Mouse (Mus musculus): ENCODE results near the gene Tdp1. TPM values are rescaled to one million over a fixed set of nuclear protein-coding genes. Genes with fewer than 3 reads are reported as not detected.
A peak's percentile ranks its signal among the peaks of the same experiment; 100 is the strongest.

The Tdp1 gene
- polyA plus RNA-seq, 1 experiment from 2014 or later, result 14.2 TPM

DNA sequence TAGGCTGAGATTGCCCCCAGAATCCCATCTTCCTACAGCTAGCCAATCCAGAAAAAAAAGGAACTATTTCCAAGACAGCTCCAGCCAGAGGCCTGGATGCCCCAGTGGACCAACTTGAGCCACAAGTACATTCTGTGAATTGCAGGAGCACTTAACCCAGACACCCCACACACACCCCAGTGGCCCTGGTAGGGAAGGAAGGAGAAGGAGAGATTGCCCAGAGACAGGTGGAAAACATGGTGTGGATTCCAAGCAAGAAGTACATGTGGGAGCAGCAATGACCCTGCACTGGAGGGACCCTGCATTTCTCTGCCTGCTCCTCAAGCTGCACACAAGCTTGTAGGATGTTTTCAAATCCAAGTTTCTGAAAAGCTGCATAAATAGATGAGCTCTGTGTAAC is 75.0 kb downstream of the Tdp1 start:
- H3K9ac ChIP-seq (replicated peaks; ENCODE audit: low read depth), result no peak overlapping the region
- H3K4me3 ChIP-seq (ENCODE audit: low read depth, low read length), result no peak overlapping the region
- peaks cover 7% of the 10 kb centered on the region for H3K27me3 ChIP-seq (replicated peaks; ENCODE audit: insufficient read depth, low read length)
- no peaks in the 10 kb centered on the region for H3K36me3 ChIP-seq (ENCODE audit: insufficient read depth, low read length)
- TF ChIP-seq CTCF (IDR thresholded peaks at IDR 0.05) (no peak), EP300 (IDR thresholded peaks at IDR 0.05) (no peak)
- H3K4me1 ChIP-seq (ENCODE audit: insufficient read depth, low read depth, low read length), result no peaks in the 10 kb centered on the region
- no peak overlapping the region for H3K4me2 ChIP-seq (replicated peaks; ENCODE audit: low read depth, low read length)
- H3K9me3 ChIP-seq (ENCODE audit: low read length), result no peaks in the 10 kb centered on the region
- ATAC-seq (peak; percentile 20; the same call in 1 of the 2 replicates), DNase-seq (ENCODE audit: low spot score) (no peak)
- H3K27ac ChIP-seq (ENCODE audit: low read length), result no peak overlapping the region

GRCm38 (mm10) chr12:99959930-99960329 is 75.6 kb downstream of the Tdp1 start:
- H3K27ac ChIP-seq (ENCODE audit: low read length), result no peak overlapping the region
- ATAC-seq (no peak), DNase-seq (ENCODE audit: low spot score) (no peak)
- no peaks in the 10 kb centered on the region for H3K36me3 ChIP-seq (ENCODE audit: insufficient read depth, low read length)
- H3K4me3 ChIP-seq (ENCODE audit: low read depth, low read length), result no peak overlapping the region
- TF ChIP-seq EP300 (IDR thresholded peaks at IDR 0.05) (no peak), CTCF (IDR thresholded peaks at IDR 0.05) (no peak)
- peaks cover 6% of the 10 kb centered on the region for H3K4me1 ChIP-seq (ENCODE audit: insufficient read depth, low read depth, low read length)
- peaks cover 14% of the 10 kb centered on the region for H3K27me3 ChIP-seq (replicated peaks; ENCODE audit: insufficient read depth, low read length)
- H3K9me3 ChIP-seq (ENCODE audit: low read length), result no peaks in the 10 kb centered on the region
- WGBS, result 25% methylated on average over 10 of the region's 10 CpGs
- no peak overlapping the region for H3K4me2 ChIP-seq (replicated peaks; ENCODE audit: low read depth, low read length)
- H3K9ac ChIP-seq (replicated peaks; ENCODE audit: low read depth), result no peak overlapping the region

DNA sequence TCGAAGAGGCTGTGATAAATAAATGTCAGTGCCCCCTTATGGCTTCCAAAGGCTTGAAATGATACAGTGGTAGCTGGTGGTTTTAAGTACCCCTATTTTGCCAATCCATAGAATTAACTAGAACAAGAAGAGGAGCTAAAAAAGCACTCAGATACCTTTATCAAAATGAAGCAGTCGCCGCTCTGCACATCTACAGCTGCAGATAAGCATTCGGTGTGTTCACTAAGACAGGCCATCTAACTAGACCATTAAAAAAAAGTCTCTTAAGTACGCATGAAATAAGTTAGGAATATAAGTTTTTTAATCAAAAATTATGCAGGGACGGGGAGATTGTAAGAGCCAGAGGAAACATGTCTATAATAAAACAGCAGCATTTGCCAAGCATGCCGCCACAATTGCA is 76.4 kb downstream of the Tdp1 start:
- Histone ChIP-seq H3K36me3 (ENCODE audit: insufficient read depth, low read length) (no peaks in the 10 kb centered on the region), H3K27ac (ENCODE audit: low read length) (no peak overlapping the region), H3K9me3 (ENCODE audit: low read length) (no peaks in the 10 kb centered on the region), H3K4me1 (ENCODE audit: insufficient read depth, low read depth, low read length) (peaks cover 8% of the 10 kb centered on the region), H3K4me2 (replicated peaks; ENCODE audit: low read depth, low read length) (no peak overlapping the region), H3K4me3 (ENCODE audit: low read depth, low read length) (no peak overlapping the region), H3K27me3 (replicated peaks; ENCODE audit: insufficient read depth, low read length) (peaks cover 21% of the 10 kb centered on the region), H3K9ac (replicated peaks; ENCODE audit: low read depth) (no peak overlapping the region)
- WGBS, result 77% methylated on average over 7 of the region's 7 CpGs
- ATAC-seq, result no peak
- no peak for DNase-seq (ENCODE audit: low spot score)
- TF ChIP-seq CTCF (IDR thresholded peaks at IDR 0.05) (no peak), EP300 (IDR thresholded peaks at IDR 0.05) (no peak)

DNA sequence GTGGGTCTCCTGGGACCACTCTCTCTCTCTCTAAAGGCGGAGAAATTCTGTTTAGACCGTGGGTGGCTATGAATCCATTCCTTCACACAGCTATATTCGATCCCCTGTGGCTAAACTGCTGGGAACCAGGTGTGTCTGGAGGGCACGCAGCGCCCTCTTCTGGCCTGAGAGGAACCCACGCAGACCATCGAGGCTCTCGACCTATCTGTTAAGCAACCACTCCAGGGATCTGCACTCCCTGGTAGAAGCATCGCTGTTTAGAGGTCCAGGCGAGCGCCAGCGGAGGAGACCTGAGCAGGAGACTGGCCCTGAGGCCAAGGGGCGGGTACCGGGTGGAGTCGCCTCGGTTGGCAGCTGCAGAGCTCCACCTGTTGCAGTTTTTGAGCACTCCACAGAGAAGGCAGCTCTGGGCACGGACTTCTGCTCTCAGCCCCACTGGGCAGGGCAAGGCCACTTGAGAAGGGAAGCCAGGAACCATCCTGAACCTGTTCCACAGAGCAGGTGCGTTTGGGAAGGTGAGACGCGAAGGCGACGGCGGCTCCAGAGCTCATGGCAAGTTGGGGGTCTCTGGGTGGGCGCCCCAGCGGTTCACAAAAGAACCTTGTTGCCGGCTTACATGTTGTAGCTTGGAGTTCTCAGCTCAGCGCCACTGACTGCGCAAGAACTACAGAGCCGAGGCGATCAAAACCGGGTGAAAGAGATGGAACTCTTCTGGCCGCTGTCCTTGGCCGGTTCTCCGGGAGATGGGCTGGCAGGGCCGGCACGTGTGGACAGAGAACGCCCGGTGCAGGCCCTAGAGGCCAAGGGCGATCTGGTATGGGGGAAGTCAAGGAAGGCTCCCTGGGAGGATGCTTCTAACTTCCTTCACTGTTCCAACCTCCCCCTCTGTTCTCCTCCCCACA is 80.2 kb downstream of the Tdp1 start, which contains the start of gene Kcnk13:
Gene Kcnk13, plus strand, starts transcription at position 199 of the 902 bp plus-strand sequence.
- Histone ChIP-seq H3K27me3 (replicated peaks; ENCODE audit: insufficient read depth, low read length) (peaks cover 36% of the 10 kb centered on the region), H3K9ac (replicated peaks; ENCODE audit: low read depth) (peak within 1 kb of the TSS; percentile 27), H3K4me3 (ENCODE audit: low read depth, low read length) (peak within 1 kb of the TSS; percentile 52), H3K36me3 (ENCODE audit: insufficient read depth, low read length) (no peaks in the 10 kb centered on the region), H3K4me2 (replicated peaks; ENCODE audit: low read depth, low read length) (peak within 1 kb of the TSS; percentile 81), H3K9me3 (ENCODE audit: low read length) (no peaks in the 10 kb centered on the region), H3K4me1 (ENCODE audit: insufficient read depth, low read depth, low read length) (peaks cover 8% of the 10 kb centered on the region), H3K27ac (ENCODE audit: low read length) (peak within 1 kb of the TSS; percentile 68)
- ATAC-seq (peak; percentile 68), DNase-seq (ENCODE audit: low spot score) (peak; percentile 87)
- WGBS, result 1% methylated on average over 39 of the region's 39 CpGs
- TF ChIP-seq EP300 (IDR thresholded peaks at IDR 0.05), result no peak
- TF ChIP-seq CTCF (IDR thresholded peaks at IDR 0.05), result peak; percentile 89

- no peak for TF ChIP-seq EP300 (IDR thresholded peaks at IDR 0.05)
- no peak for TF ChIP-seq CTCF (IDR thresholded peaks at IDR 0.05)
- H3K4me3 ChIP-seq (ENCODE audit: low read depth, low read length), result peak overlapping the region; percentile 52
- no peaks in the 10 kb centered on the region for H3K9me3 ChIP-seq (ENCODE audit: low read length)
- H3K4me1 ChIP-seq (ENCODE audit: insufficient read depth, low read depth, low read length), result peaks cover 8% of the 10 kb centered on the region
- peaks cover 36% of the 10 kb centered on the region for H3K27me3 ChIP-seq (replicated peaks; ENCODE audit: insufficient read depth, low read length)
- ATAC-seq, result peak; percentile 18
- peak overlapping the region; percentile 27 for H3K9ac ChIP-seq (replicated peaks; ENCODE audit: low read depth)
- no peaks in the 10 kb centered on the region for H3K36me3 ChIP-seq (ENCODE audit: insufficient read depth, low read length)
- DNase-seq (ENCODE audit: low spot score), result peak; percentile 47
- H3K27ac ChIP-seq (ENCODE audit: low read length), result peak overlapping the region; percentile 68
- WGBS, result 1% methylated on average over 67 of the region's 77 CpGs
- H3K4me2 ChIP-seq (replicated peaks; ENCODE audit: low read depth, low read length), result peak overlapping the region; percentile 81
Observed at GRCm38 (mm10) chr12:99965203-99966115, 81.1 kb downstream of the Tdp1 start.
